Mouse (Mus musculus) embryonic facial prominence, embryonic 12.5 days (tissue): ENCODE results near the gene Bmp2. TPM values are rescaled to one million over a fixed set of nuclear protein-coding genes. Genes with fewer than 3 reads are reported as not detected.

Experiments
- ATAC-seq: fragments of 200-750 bp; cut with Nextera tagmentation; 2 replicates; pipeline ENCODE4 v1.8.0; 2017; ENCODE audit not compliant: insufficient number of reproducible peaks, insufficient read depth, low FRiP score, low TSS enrichment
- H3K27ac ChIP-seq: fragments of 300-500 bp; sonication (generic); 2 replicates; pipeline ENCODE4 v1.5.1; 2016; ENCODE audit warnings: mild to moderate bottlenecking
- H3K27me3 ChIP-seq: fragments of 300-500 bp; sonication (generic); 2 replicates; pipeline ENCODE4 v1.6.1; 2016; ENCODE audit warnings: mild to moderate bottlenecking, moderate library complexity
- H3K36me3 ChIP-seq: fragments of 300-500 bp; sonication (generic); 2 replicates; pipeline ENCODE4 v1.6.1; 2016; ENCODE audit warnings: mild to moderate bottlenecking
- H3K4me1 ChIP-seq: fragments of 300-500 bp; sonication (generic); 2 replicates; pipeline ENCODE4 v1.6.1; 2016
- H3K4me2 ChIP-seq: fragments of 300-500 bp; sonication (generic); replicated peaks from 2 replicates; pipeline ENCODE4 v1.6.1; 2016; ENCODE audit warnings: mild to moderate bottlenecking, moderate library complexity
- H3K4me3 ChIP-seq: fragments of 300-500 bp; sonication (generic); 2 replicates; pipeline ENCODE4 v1.5.1; 2016; ENCODE audit warnings: mild to moderate bottlenecking
- H3K9ac ChIP-seq: fragments of 300-500 bp; sonication (generic); 2 replicates; pipeline ENCODE4 v1.6.1; 2016; ENCODE audit warnings: mild to moderate bottlenecking, moderate library complexity
- H3K9me3 ChIP-seq: fragments of 300-500 bp; sonication (generic); 2 replicates; pipeline ENCODE4 v1.6.1; 2016; ENCODE audit warnings: mild to moderate bottlenecking, moderate library complexity
- WGBS: fragments of 180-500 bp; shearing (Covaris S2); methylation state at CpG from one replicate; pipeline ENCODE4 v1.1.7; 2016; 5-methylcytosine and 5-hydroxymethylcytosine counted together
- microRNA-seq: library from miRNA; unstranded; fragments of <30 nt; microRNA quantifications from one replicate; pipeline ENCODE4, GENCODE M21; 2017
- polyA plus RNA-seq: library from polyadenylated mRNA; unstranded; fragments of >200 nt; fragmentation: Nextera tagmentation; extraction: Ambion mirVana; gene quantifications from 2 replicates; pipeline ENCODE4 v1.2.1, GENCODE M21; 2016

Gene Bmp2
- polyA plus RNA-seq, 1 experiment from 2014 or later: 18.8 TPM

DNA sequence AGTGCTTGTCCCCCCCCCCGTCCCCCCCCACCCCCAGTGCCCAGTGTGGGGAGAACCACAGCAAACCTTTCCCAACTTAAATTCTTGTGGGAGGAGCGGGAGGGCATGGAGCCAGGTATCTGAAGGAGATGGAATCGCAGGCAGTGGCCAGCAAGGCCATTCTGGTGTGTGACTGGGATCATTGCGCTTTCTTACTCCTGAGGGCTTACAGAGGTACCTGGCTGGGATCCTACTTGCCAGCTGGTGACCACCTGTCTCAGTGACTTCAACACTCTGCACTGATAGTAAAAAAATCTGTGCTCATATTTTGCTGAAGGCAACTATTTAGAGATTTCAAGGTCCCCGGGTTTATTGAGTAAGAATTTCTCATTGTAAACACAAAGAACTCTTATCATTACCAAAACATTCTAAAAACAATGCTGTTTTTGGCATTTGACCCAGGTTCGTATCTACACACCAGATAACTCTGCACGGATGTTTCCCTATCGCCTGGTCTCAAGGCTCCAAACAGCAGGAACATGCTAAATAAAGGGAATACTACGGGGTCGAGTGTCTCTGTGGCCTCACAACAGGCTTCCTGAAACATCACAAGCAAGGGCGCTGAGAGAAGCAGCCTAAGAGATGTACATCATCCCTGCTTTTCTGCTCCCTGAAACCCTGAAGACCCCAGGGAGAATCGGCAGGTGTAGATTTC, 39.8 kb downstream of the Bmp2 start:
- Histone ChIP-seq H3K9ac (no peak overlapping the region), H3K4me2 (no peak overlapping the region), H3K27me3 (no peaks in the 10 kb centered on the region), H3K4me3 (no peak overlapping the region), H3K36me3 (no peaks in the 10 kb centered on the region), H3K4me1 (peaks cover 9% of the 10 kb centered on the region; the same call in 1 of the 2 replicates), H3K9me3 (no peaks in the 10 kb centered on the region), H3K27ac (no peak overlapping the region)
- 52% methylated on average over 12 of the region's 12 CpGs for WGBS
- ATAC-seq: no peak

Small RNAs within 50 kb of the gene (microRNA-seq; reads per million reads assigned to microRNA genes)
- gene Mir3090: not detected
